Mouse (Mus musculus) cerebral cortex, adult 2 months (tissue): Measurements from ENCODE around the gene Scube1.

ENCODE experiments used
- WGBS: fragments of 180-500 bp; shearing (Covaris S2); methylation state at CpG from one replicate; pipeline ENCODE4 v1.1.7; 2018; 5-methylcytosine and 5-hydroxymethylcytosine counted together

Scube1 gene

GRCm38 (mm10) chr15:83709889-83710774 lies 14.7 kb downstream of the Scube1 start:
- 71% methylated on average over 23 of the region's 23 CpGs for WGBS

GRCm38 (mm10) chr15:83706528-83707199 lies 18.2 kb downstream of the Scube1 start:
- 47% methylated on average over 10 of the region's 10 CpGs for WGBS

DNA sequence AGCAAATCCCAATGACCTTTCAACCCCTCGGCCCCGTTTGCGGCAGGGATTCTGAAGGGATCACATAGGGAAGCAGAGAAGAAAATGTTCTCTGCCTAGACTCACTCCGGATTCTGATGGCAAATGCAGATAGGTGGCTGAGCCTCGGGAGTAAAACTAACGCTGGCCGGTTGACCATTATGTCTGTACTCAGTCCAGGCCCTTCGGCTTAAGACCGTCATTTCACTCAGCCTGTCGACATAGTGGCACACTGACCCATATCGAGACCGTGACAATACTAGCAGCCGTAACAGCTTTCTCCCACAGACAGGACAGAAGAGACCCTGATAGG lies 24.3 kb downstream of the Scube1 start:
- WGBS = 81% methylated on average over 13 of the region's 13 CpGs

DNA sequence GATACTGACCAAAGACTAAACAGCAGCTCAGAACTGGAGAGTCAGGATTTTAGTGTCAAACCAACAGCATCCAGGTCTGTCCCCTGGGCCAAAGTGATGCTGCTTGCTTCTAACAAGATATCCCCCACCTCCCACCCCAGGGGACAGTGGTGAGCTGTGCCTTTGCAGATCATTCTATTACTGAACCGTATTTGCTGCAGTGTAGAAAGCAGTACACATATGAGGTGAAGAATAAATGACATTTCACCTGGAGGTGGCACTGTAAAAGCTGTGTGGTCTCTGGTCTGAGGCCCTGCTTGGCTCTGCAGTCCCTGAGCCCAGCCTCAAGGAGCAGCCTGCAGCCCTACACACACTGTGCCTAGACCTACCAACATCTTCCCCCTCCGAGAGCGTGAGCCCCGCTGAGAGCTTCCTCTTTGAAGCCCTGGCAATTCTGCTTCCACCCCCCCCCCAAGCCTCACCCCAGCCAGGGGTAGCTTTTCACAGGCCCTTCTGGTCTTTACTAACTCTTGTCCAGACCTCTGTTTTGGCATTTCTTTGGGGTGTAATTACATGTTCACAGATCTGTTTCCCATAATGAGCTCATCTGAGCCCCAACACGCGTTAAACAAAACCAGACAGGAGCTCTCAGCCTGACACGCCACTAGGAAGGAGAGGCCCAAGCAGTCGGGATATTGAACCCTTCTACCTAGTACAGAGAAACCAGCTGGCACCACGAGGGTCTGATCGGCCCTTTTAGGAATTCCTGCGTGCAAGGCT lies 24.8 kb downstream of the Scube1 start:
- WGBS = 77% methylated on average over 11 of the region's 11 CpGs

DNA sequence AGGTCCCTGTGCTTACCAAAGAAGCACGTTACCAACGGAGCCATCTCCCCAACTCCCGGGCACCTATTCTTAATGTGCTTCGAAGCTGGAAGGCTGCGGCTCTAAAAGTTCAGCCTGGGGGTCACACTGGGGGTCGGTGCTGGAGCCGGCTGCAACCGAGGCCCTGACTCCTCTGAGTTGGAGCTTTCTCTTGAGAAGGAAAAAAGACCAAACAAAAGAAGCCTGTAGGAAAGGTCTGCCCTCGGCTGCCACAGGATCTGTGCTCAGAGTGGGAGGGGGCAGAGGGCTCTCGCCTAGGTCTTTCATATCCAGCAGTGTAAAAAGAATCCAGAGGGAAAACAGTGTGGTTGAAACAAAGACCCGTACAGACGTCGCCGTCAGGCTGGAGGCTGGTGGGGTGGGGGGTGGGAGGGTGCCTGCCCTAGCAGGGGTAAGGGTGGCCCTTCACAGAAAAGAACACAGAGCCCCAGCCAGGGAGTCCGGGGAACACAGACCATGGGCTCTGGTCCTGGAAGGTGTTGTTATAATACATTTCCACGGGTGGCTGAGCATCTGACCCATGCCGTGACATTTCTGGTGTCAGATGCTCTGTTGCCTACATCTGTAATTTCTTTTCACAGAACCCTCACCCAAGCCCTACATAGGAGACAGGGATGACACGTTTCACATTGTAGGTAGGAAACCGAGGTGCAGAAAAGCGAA lies 25.5 kb downstream of the Scube1 start:
- 66% methylated on average over 20 of the region's 20 CpGs for WGBS

- 71% methylated on average over 14 of the region's 14 CpGs for WGBS
Observed at GRCm38 (mm10) chr15:83696681-83697381, 28.0 kb downstream of the Scube1 start.

- WGBS = 77% methylated on average over 11 of the region's 11 CpGs
Observed at GRCm38 (mm10) chr15:83695159-83695558, 29.7 kb downstream of the Scube1 start.

DNA sequence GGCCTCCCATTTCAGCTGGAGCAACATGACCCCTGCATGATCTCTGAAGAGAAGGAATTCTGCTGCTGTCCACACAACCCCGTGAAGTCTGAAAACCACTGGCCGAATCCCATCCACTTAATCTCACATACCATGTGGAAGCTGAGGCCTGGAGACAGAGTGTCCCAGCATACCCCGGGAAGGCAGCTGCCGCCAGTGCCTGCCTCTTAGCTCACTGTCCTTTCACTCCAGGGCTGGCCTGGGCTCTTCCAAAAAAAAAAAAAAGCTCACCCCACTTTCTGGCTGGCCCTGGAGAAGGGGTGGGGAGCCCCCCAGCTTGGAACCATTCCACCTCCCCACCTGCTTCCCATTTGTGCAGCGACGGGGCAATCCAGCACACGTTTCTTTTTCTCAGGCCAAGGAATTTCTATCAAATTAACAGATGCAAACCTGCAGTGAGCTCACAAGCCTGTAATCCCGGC lies 32.9 kb downstream of the Scube1 start:
- 64% methylated on average over 8 of the region's 8 CpGs for WGBS

- WGBS = 81% methylated on average over 12 of the region's 12 CpGs
Observed at GRCm38 (mm10) chr15:83689946-83690345, 34.9 kb downstream of the Scube1 start.

DNA sequence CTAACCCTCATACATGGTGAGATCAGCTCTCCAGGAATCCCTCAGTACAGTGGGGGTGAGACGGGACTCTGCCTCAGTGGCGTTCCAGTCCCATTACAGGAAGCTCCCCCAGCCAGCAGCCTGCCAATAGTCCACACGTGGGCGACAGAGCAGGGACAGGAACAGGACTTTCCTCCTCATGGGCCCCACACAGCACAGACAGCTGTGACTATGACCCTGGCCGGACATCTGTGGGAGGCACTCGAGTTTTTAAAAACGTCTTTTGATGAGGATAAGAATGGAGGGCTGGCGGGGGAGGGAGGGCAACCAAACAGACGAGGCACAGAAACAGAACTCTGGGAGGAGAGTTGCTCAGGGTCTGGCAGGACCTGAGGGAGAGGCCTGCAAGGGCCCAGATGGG lies 38.2 kb downstream of the Scube1 start:
- WGBS = 59% methylated on average over 9 of the region's 9 CpGs

GRCm38 (mm10) chr15:83685950-83686349 lies 38.9 kb downstream of the Scube1 start:
- 92% methylated on average over 3 of the region's 3 CpGs for WGBS

DNA sequence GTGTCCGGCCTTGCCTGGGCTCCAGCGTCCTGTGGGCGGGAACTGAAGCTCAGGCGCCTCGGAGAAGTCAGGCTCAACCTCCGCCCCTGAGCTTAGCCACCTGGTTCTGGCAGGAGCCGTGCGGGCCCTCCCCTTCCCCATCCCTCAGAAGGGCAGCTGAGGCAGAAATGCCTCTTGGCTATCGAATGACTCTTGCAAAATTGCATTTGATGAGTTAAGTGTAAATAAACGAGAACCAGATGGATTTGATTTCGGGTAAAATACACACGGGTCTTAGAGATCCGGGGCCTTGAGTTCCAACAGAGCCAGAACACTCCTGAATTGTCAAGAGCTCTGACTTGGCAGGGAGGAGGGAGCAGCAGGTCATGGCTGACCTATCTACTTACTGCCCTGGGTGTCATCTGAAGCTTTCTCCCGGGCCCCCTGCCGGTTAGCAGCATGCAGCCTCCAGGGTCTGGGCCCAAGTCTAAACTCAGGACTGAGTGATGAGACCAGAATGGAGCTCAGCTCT lies 41.7 kb downstream of the Scube1 start:
- 76% methylated on average over 15 of the region's 15 CpGs for WGBS

GRCm38 (mm10) chr15:83680300-83680699 lies 44.5 kb downstream of the Scube1 start:
- WGBS = 90% methylated on average over 7 of the region's 7 CpGs

GRCm38 (mm10) chr15:83679729-83680128 lies 45.1 kb downstream of the Scube1 start:
- 90% methylated on average over 5 of the region's 5 CpGs for WGBS

DNA sequence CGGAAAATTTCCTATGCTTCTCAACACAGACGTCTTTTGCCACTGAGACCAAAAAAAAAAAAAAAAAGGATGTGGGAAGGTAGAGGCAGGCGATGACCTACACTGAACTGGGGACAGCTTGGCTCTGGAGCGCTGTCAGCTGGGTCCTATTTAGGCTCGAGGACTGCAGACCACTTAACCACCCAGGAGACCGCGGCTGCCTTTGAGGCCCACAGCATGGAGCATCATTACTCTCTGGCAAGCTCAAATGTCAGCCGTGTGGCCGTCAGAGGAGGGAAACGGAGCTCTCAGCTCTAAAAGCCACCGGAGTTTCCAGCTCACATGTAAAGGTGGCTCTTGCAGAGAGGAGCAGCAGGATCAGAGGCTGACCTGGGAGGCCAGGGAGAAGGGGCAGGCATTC lies 46.2 kb downstream of the Scube1 start:
- WGBS = 56% methylated on average over 11 of the region's 11 CpGs

DNA sequence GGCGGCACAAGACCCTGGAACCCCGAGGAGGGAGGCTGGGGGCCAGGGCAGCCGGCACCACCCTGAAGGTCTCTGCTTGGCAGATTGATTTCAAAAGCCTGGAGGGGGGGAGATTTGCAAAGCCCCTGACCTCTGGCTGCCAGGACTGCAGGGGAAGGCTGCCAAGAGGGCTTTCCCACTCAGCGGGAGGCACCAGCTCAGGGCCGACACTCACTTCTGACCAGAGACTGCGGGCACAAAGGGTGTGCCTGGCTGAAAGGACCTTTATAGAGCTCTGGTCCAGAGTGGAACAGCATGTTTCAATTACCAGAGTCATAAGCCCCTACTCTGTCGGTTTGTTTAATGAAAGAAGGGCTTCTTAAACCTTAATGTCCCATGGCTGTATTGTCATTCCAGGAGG lies 46.7 kb downstream of the Scube1 start:
- 42% methylated on average over 7 of the region's 7 CpGs for WGBS

DNA sequence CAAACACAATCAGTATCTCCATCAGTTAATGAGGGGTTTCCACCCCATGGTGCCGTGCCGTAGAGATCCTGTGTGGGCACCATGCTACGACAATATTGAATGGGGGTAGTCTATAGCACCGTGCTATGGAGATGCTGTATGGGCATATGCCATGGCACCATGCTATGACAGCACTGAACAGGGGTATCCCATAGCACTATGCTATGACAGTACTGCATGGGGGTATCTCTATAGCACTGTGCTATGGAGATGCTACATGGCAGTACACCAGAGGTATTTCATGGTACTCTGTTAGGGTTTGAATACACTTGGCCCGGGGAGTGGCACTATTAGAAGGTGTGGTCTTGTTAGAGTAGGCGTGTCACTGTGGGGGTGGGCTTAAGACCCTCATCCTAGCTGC lies 47.7 kb downstream of the Scube1 start:
- WGBS = 99% methylated on average over 6 of the region's 6 CpGs

GRCm38 (mm10) chr15:83676286-83676685 lies 48.5 kb downstream of the Scube1 start:
- 94% methylated on average over 3 of the region's 3 CpGs for WGBS

DNA sequence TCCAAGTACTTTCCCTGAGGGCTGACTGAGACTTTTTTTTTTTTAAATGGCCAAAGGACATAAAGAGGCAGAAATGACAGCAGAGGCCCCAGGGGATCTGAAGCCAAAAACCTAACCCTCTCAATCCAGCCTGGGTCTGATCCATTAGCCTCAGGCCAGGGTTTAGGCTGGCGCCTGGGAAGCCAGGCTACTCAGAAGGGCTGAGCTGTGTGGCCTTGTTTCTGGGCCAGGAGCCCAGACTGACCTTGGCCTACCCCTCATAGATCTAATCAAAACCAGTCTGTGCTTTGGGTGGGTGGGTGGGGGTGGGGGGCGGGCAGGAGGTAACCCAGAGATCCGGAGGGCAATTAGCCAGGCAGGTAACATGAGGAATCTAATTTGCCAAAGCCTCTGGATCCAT lies 51.2 kb downstream of the Scube1 start:
- WGBS = 67% methylated on average over 3 of the region's 3 CpGs

- 37% methylated on average over 6 of the region's 6 CpGs for WGBS
Observed at GRCm38 (mm10) chr15:83667501-83667900, 57.3 kb downstream of the Scube1 start.

DNA sequence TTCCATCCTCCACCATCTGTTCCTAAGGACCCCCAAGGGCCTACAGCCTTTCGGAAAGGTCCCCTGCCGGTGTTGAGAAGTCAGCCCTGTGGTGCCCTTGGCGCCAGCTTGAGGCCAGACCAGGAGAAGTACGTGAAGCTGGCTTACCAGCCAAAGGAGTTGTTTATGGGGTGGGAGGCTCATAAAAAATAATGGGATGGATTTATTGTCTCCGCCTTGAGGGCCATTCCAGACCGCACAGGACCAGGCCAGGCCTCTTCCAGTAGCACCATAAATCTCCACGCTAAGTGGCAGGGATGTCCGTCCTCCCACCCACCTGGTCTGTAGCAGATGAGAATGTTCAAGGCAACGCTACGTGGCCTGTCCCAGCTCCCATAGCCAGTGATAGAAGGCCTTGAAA lies 58.4 kb downstream of the Scube1 start:
- 94% methylated on average over 10 of the region's 10 CpGs for WGBS
